12 mouse cellular contexts compared by ENCODE assay signal in the genomic region with DNA sequence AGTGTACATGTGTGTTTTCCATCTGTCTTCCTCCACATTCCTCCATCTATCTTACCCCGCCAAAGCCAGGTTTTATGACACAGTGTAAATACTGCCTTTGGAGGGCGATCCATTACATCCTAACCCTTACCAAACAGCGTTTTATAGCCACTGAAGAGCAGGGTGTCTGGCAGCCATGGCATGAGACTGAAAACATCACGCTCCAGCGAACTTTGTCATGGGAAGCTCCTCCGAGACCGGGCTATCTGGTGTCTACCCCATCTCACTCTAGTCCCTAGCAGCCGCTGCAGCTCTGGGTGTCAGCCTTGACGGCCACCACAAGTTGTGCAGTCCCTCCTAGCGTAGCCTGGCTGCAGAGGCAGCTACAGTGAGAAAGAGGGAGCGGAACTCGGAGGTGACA.
A peak's percentile ranks its signal among the peaks of the same experiment; 100 is the strongest.
DNase-seq lines count a peak whose midpoint lies in the region; ATAC-seq lines count a peak whose summit lies in the region.
"Had no signal": no experiment of that assay in that cellular context is flagged by ENCODE, and none has a peak within 500 bp of the region (broad histone marks: within the 10 kb centered on the region; RNA-seq: fewer than 3 reads in every experiment).

No protein-coding gene starts in this region.

- no peak for ATAC-seq in hindbrain, embryonic 15.5 days (ENCODE audit: low FRiP score, low read depth)
- 0 out of 2 replicates have a peak, but pooled peaks have one; percentile 5 for ATAC-seq in neural tube, embryonic 14.5 days (ENCODE audit: low read depth)

- peak; percentile 53 for DNase-seq in kidney, postnatal 10 days
- no peak for DNase-seq in kidney, adult 8-10 months
- peak; percentile 59 to 70 for DNase-seq in kidney, postnatal 4 days
- no peak for DNase-seq in cerebellum, postnatal 36 days
- DNase-seq in thymus, postnatal 0 days (ENCODE audit: low spot score) = no peak
- DNase-seq: adrenal gland, postnatal 14 days; embryo, embryonic 11 days; gastrocnemius, postnatal 25 days had no signal

- 44% methylated on average over 12 of the region's 12 CpGs for WGBS in hindbrain, embryonic 15.5 days
- WGBS in neural tube, embryonic 14.5 days = 26% methylated on average over 12 of the region's 12 CpGs

- H3K4me1 ChIP-seq in hindbrain, embryonic 15.5 days (replicated peaks) = peaks cover 60% of the 10 kb centered on the region
- peaks cover 50% of the 10 kb centered on the region for H3K4me1 ChIP-seq in neural tube, embryonic 14.5 days (ENCODE audit: control insufficient read depth, insufficient read depth, low read length)

- H3K4me3 ChIP-seq in hindbrain, embryonic 15.5 days = no peak overlapping the region
- no peak overlapping the region for H3K4me3 ChIP-seq in neural tube, embryonic 14.5 days (ENCODE audit: low read depth, low read length)
- H3K4me3 ChIP-seq: erythroblast, embryonic 14.5 days; lung, embryonic 15.5 days had no signal

- H3K9me3 ChIP-seq in hindbrain, embryonic 15.5 days = no peaks in the 10 kb centered on the region
- no peaks in the 10 kb centered on the region for H3K9me3 ChIP-seq in neural tube, embryonic 14.5 days (ENCODE audit: control insufficient read depth, low read length)
- H3K9me3 ChIP-seq: lung, embryonic 15.5 days had no signal

- H3K9ac ChIP-seq in hindbrain, embryonic 15.5 days = no peak overlapping the region
- H3K9ac ChIP-seq in neural tube, embryonic 14.5 days (replicated peaks; ENCODE audit: low read depth, low read length) = no peak overlapping the region
- H3K9ac ChIP-seq: lung, embryonic 15.5 days had no signal

- H3K4me2 ChIP-seq in hindbrain, embryonic 15.5 days = no peak overlapping the region
- H3K4me2 ChIP-seq in neural tube, embryonic 14.5 days (ENCODE audit: low read depth, low read length) = peak overlapping the region; percentile 19; the same call in 1 of the 2 replicates
- H3K4me2 ChIP-seq: lung, embryonic 15.5 days had no signal

- H3K27me3 ChIP-seq in hindbrain, embryonic 15.5 days = no peaks in the 10 kb centered on the region
- H3K27me3 ChIP-seq in neural tube, embryonic 14.5 days (ENCODE audit: control insufficient read depth, insufficient read depth, low read length) = no peaks in the 10 kb centered on the region
- H3K27me3 ChIP-seq: lung, embryonic 15.5 days had no signal

- no peaks in the 10 kb centered on the region for H3K36me3 ChIP-seq in hindbrain, embryonic 15.5 days
- no peaks in the 10 kb centered on the region for H3K36me3 ChIP-seq in neural tube, embryonic 14.5 days (ENCODE audit: control insufficient read depth, insufficient read depth, low read length)
- H3K36me3 ChIP-seq: lung, embryonic 15.5 days had no signal

- H3K27ac ChIP-seq in hindbrain, embryonic 15.5 days (replicated peaks) = 0 out of 2 replicates have a peak overlapping the region, but pooled peaks have one; percentile 27
- peak overlapping the region; percentile 64; the same call in 1 of the 2 replicates for H3K27ac ChIP-seq in neural tube, embryonic 14.5 days (ENCODE audit: low read depth, low read length)
- H3K27ac ChIP-seq: lung, embryonic 15.5 days had no signal

Comparison
In these comparisons a context has a peak if more than half of its experiments do, and no peak if none do; other contexts are left out.
1. DNase-seq: peak in kidney, postnatal 10 days (single experiment) and kidney, postnatal 4 days (2 of 2); none in kidney, adult 8-10 months (0 of 2), cerebellum, postnatal 36 days (0 of 2) and thymus, postnatal 0 days (single experiment).